Mouse (Mus musculus): ENCODE data around the gene Cdpf1. TPM values are rescaled to one million over a fixed set of nuclear protein-coding genes. Genes with fewer than 3 reads are reported as not detected.

Gene Cdpf1
- polyA plus RNA-seq, 1 experiment from 2014 or later: 21.8 TPM

DNA sequence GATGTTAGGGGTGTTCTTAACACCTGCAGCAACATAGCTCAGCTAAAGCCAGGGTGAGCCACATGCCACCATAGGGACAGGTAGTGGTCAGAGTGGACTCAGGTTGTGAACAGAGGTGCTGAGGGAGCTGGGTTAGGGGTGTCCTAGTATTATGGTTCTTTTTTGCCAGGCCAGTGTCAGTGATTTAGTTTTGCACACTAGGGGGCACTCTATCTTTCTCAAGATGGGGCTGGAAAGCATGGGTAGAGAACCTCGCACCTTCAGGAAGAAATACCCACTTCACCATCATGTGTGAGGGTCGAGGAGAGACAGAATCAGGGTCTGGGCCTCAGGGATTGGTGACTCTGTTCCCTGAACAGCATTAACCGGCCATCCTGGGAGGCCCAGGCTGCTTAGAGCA, 23.8 kb upstream of the Cdpf1 start:
- Histone ChIP-seq H3K36me3 (ENCODE audit: control insufficient read depth, insufficient read depth, low read length) (no peaks in the 10 kb centered on the region), H3K9me3 (ENCODE audit: control insufficient read depth, low read length) (no peaks in the 10 kb centered on the region), H3K4me3 (ENCODE audit: low read depth, low read length) (no peak overlapping the region), H3K4me2 (no peak overlapping the region), H3K27ac (ENCODE audit: low read depth, low read length) (no peak overlapping the region), H3K9ac (ENCODE audit: low read length) (no peak overlapping the region), H3K27me3 (ENCODE audit: control insufficient read depth, insufficient read depth, low read length) (no peaks in the 10 kb centered on the region), H3K4me1 (ENCODE audit: control insufficient read depth, insufficient read depth, low read length) (peaks cover 3% of the 10 kb centered on the region)
- ATAC-seq (ENCODE audit: low FRiP score) (no peak), DNase-seq (ENCODE audit: low spot score, missing footprints) (peak; percentile 49)
- WGBS: 77% methylated on average over 3 of the region's 3 CpGs

DNA sequence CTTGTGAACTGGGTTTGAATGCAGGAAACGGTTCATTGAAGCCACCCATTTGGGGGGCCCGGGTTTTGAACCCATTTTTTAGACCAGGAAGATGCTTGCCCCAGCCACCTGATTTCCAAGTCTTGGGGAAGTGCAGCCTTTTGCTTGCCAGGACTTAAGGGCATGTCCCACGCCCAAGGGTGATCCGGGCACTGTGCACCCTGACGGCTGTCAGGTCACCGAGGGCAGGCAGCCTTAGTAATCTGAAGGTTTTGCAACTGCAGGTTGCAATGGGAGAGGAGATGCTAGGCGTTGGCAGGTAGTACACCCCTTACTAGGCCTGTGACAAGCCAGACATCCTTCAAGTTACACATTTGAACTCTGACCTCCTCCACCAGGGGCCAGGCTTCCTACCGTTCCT, 21.1 kb upstream of the Cdpf1 start:
- 54% methylated on average over 8 of the region's 8 CpGs for WGBS
- Histone ChIP-seq H3K4me2 (peak overlapping the region; percentile 76), H3K4me1 (ENCODE audit: control insufficient read depth, insufficient read depth, low read length) (peaks cover 3% of the 10 kb centered on the region), H3K36me3 (ENCODE audit: control insufficient read depth, insufficient read depth, low read length) (no peaks in the 10 kb centered on the region), H3K27me3 (ENCODE audit: control insufficient read depth, insufficient read depth, low read length) (no peaks in the 10 kb centered on the region), H3K27ac (ENCODE audit: low read depth, low read length) (no peak overlapping the region), H3K9ac (ENCODE audit: low read length) (peak overlapping the region; percentile 62), H3K4me3 (ENCODE audit: low read depth, low read length) (peak overlapping the region; percentile 51), H3K9me3 (ENCODE audit: control insufficient read depth, low read length) (no peaks in the 10 kb centered on the region)
- ATAC-seq (ENCODE audit: low FRiP score) (no peak), DNase-seq (ENCODE audit: low spot score, missing footprints) (no peak)

DNA sequence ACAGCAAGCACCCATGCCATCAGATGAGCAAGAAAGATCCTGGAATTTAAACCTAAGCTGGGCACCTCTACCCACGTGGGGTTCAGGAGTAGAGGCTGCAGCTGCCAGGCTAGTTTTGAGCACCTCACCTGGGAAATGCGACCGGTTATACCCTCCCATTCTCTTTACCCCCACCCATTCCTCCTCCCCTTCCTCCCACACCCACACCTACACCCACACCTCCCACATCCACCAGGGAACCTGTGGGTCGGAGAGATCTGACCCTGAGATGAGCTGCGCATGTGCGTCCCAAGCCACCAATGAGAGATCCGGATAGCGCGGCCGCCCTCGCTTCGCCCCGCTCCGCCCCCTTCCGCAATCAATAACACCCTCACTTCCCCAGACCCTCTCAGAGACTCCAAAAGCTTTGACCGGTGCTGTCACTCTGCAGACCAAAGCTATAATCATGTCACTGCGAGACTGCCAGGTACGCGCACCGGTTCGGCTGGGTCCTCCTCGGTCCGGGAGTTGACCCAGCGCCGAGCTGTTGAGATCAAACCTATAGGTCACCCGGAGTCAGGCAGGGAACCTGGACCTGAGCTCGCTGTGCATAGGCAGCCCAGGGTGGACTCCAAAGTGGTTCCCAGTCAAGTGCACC, 20.6 kb upstream of the Cdpf1 start, which contains the start of gene Ttc38:
TSS of gene Ttc38 (plus strand) at position 353 of the 637 bp plus-strand sequence.
- DNase-seq (ENCODE audit: low spot score, missing footprints): peak; percentile 95
- no peak within 1 kb of the TSS for H3K27ac ChIP-seq (ENCODE audit: low read depth, low read length)
- no peaks in the 10 kb centered on the region for H3K9me3 ChIP-seq (ENCODE audit: control insufficient read depth, low read length)
- peak within 1 kb of the TSS; percentile 62 for H3K9ac ChIP-seq (ENCODE audit: low read length)
- 4% methylated on average over 27 of the region's 27 CpGs for WGBS
- H3K4me1 ChIP-seq (ENCODE audit: control insufficient read depth, insufficient read depth, low read length): peaks cover 3% of the 10 kb centered on the region
- ATAC-seq (ENCODE audit: low FRiP score): peak; percentile 92
- no peaks in the 10 kb centered on the region for H3K27me3 ChIP-seq (ENCODE audit: control insufficient read depth, insufficient read depth, low read length)
- H3K4me2 ChIP-seq: peak within 1 kb of the TSS; percentile 76
- peak within 1 kb of the TSS; percentile 51 for H3K4me3 ChIP-seq (ENCODE audit: low read depth, low read length)
- no peaks in the 10 kb centered on the region for H3K36me3 ChIP-seq (ENCODE audit: control insufficient read depth, insufficient read depth, low read length)

DNA sequence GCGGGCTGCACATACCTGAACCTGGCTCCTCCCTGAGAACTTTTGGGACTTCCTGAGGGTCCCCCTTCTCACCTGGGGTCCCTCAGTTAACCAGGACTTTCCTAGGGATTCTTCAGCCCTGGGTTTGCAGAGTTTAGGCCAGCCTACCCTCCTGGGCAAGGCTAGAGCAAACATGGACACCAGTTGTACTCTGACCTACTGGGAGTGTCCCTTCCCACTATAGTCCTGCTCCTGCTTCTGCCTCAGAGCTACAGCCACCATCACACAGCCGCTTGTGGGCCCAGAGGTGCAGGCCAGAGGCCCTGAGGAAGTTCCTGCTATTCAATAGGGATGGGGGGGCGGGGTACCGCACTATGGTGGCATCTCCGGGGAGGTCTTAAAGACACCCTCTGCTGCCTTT, 18.0 kb upstream of the Cdpf1 start:
- no peak overlapping the region for H3K4me2 ChIP-seq
- no peak overlapping the region for H3K9ac ChIP-seq (ENCODE audit: low read length)
- H3K4me1 ChIP-seq (ENCODE audit: control insufficient read depth, insufficient read depth, low read length): peaks cover 3% of the 10 kb centered on the region
- H3K9me3 ChIP-seq (ENCODE audit: control insufficient read depth, low read length): no peaks in the 10 kb centered on the region
- 79% methylated on average over 5 of the region's 5 CpGs for WGBS
- ATAC-seq (ENCODE audit: low FRiP score) (no peak), DNase-seq (ENCODE audit: low spot score, missing footprints) (peak; percentile 37)
- H3K27ac ChIP-seq (ENCODE audit: low read depth, low read length): no peak overlapping the region
- no peak overlapping the region for H3K4me3 ChIP-seq (ENCODE audit: low read depth, low read length)
- H3K36me3 ChIP-seq (ENCODE audit: control insufficient read depth, insufficient read depth, low read length): no peaks in the 10 kb centered on the region
- H3K27me3 ChIP-seq (ENCODE audit: control insufficient read depth, insufficient read depth, low read length): no peaks in the 10 kb centered on the region

DNA sequence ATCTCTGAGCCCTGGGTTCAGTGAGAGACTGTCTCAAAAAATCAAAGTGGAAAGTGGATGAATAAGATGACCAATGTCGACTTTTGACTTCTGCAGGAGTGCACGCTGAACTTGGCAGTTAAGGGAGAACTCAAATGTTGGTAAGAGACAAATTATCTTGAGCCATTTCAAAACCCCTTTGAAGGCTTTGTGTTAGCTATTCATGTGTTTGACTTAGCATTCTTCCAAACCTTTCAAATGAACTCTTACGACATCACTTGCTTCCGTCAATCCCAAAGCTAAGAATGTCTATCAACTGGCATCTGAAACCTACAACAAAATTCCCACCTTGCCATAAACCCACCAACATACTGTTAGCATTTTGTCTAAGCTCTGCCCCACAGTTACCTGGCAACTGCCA, 16.6 kb upstream of the Cdpf1 start:
- no peaks in the 10 kb centered on the region for H3K36me3 ChIP-seq (ENCODE audit: control insufficient read depth, insufficient read depth, low read length)
- WGBS: 92% methylated on average over 4 of the region's 4 CpGs
- H3K9ac ChIP-seq (ENCODE audit: low read length): no peak overlapping the region
- ATAC-seq (ENCODE audit: low FRiP score): no peak
- no peak overlapping the region for H3K27ac ChIP-seq (ENCODE audit: low read depth, low read length)
- peak; percentile 57 for DNase-seq (ENCODE audit: low spot score, missing footprints)
- H3K27me3 ChIP-seq (ENCODE audit: control insufficient read depth, insufficient read depth, low read length): no peaks in the 10 kb centered on the region
- H3K4me2 ChIP-seq: no peak overlapping the region
- peaks cover 3% of the 10 kb centered on the region for H3K4me1 ChIP-seq (ENCODE audit: control insufficient read depth, insufficient read depth, low read length)
- H3K4me3 ChIP-seq (ENCODE audit: low read depth, low read length): no peak overlapping the region
- H3K9me3 ChIP-seq (ENCODE audit: control insufficient read depth, low read length): no peaks in the 10 kb centered on the region

DNA sequence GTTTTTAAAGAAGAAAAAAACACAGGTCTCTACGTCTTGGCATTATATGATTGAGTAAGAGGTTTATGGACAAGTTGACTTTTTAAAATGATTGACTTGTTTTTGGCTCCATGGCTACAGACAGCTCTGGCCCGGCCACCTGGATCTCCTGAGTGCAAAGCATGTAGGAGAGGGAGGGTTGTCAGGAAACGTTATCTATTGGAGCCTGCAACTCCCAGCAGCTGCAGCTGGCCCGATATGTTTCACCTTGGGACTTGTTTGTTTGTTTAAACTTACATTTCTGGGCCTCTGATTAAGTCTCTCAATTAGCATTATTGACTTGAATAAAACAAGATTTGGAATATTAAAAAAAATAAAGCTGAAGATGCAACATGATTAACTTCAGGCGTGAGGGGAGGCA, 15.2 kb upstream of the Cdpf1 start:
- ATAC-seq (ENCODE audit: low FRiP score) (no peak), DNase-seq (ENCODE audit: low spot score, missing footprints) (no peak)
- H3K4me2 ChIP-seq: no peak overlapping the region
- WGBS: 76% methylated on average over 5 of the region's 5 CpGs
- no peaks in the 10 kb centered on the region for H3K9me3 ChIP-seq (ENCODE audit: control insufficient read depth, low read length)
- H3K4me1 ChIP-seq (ENCODE audit: control insufficient read depth, insufficient read depth, low read length): no peaks in the 10 kb centered on the region
- H3K9ac ChIP-seq (ENCODE audit: low read length): no peak overlapping the region
- peaks cover 3% of the 10 kb centered on the region; the same call in 1 of the 2 replicates for H3K27me3 ChIP-seq (ENCODE audit: control insufficient read depth, insufficient read depth, low read length)
- no peaks in the 10 kb centered on the region for H3K36me3 ChIP-seq (ENCODE audit: control insufficient read depth, insufficient read depth, low read length)
- H3K4me3 ChIP-seq (ENCODE audit: low read depth, low read length): no peak overlapping the region
- no peak overlapping the region for H3K27ac ChIP-seq (ENCODE audit: low read depth, low read length)

DNA sequence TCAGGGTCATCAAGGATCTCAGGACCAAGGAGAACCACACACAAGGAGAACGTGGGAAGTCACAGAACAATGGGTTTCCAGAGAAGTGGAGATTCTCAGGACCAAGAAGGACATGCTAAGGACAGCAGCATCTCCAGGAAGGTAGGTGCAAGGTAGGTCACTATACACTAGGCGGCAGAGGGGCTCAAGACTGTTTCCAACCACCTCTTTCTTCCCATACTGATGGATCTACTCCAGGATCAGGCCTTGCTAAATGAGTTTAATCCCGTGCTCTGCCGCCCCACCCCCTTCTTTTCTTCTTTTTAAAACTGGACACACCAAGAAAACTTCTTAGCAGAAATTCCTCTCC, 10.5 kb upstream of the Cdpf1 start:
- Histone ChIP-seq H3K4me1 (ENCODE audit: control insufficient read depth, insufficient read depth, low read length) (0 out of 2 replicates have a peak, but pooled peaks cover 3% of the 10 kb centered on the region), H3K9ac (ENCODE audit: low read length) (peak overlapping the region; percentile 66), H3K27ac (ENCODE audit: low read depth, low read length) (no peak overlapping the region), H3K9me3 (ENCODE audit: control insufficient read depth, low read length) (no peaks in the 10 kb centered on the region), H3K4me3 (ENCODE audit: low read depth, low read length) (peak overlapping the region; percentile 48), H3K4me2 (peak overlapping the region; percentile 95), H3K36me3 (ENCODE audit: control insufficient read depth, insufficient read depth, low read length) (no peaks in the 10 kb centered on the region), H3K27me3 (ENCODE audit: control insufficient read depth, insufficient read depth, low read length) (peaks cover 18% of the 10 kb centered on the region)
- DNase-seq (ENCODE audit: low spot score, missing footprints) (peak; percentile 85), ATAC-seq (ENCODE audit: low FRiP score) (peak; percentile 48; the same call in 1 of the 2 replicates)
- 10% methylated on average over 4 of the region's 4 CpGs for WGBS

DNA sequence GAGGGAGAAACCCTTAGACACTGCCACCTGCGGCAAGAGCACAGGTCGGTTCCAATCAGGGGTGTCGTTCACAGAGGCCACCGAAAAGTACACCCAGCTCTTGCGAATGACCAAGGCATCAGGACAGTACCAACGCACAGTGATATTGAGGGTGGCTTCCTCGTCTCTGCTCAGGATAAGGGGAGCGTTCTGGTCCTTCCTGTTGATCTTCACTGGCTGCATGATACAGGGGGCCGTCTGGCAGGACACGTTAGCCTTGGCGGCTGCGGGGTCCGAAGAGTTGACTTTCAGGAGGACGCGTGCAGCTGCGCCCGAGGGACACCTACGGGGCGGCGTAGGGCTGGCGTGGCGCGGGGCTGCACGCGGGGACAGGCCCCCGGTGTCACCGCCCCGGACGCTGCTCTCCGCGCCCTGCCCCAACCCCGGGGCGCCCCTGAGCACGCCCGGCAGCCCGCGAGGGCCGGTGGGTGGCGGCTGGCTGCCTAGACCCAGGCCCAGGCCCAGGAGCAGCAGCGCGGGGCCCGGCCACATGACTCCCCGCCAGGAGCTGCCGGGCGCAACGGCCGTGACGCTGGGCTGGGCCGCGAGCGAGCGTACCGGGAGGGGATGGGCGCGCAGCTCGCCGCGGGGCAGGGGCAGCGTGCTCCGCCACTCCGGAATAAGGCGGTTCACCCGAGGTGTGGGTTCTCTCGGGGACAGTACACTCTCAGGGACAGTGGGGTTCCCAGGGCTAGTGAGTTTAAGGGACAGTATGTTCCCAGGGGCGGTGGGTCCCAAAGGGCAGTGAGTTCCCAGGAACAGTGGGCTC, 9.9 kb upstream of the Cdpf1 start, which contains the start of gene Pkdrej:
TSS of gene Pkdrej (minus strand) at position 532 of the 808 bp plus-strand sequence.
- no peaks in the 10 kb centered on the region for H3K9me3 ChIP-seq (ENCODE audit: control insufficient read depth, low read length)
- peak within 1 kb of the TSS; percentile 66 for H3K9ac ChIP-seq (ENCODE audit: low read length)
- ATAC-seq (ENCODE audit: low FRiP score): peak; percentile 63
- peak within 1 kb of the TSS; percentile 95 for H3K4me2 ChIP-seq
- H3K27me3 ChIP-seq (ENCODE audit: control insufficient read depth, insufficient read depth, low read length): peaks cover 18% of the 10 kb centered on the region
- 2% methylated on average over 62 of the region's 65 CpGs for WGBS
- DNase-seq (ENCODE audit: low spot score, missing footprints): peak; percentile 91
- H3K4me3 ChIP-seq (ENCODE audit: low read depth, low read length): peak within 1 kb of the TSS; percentile 48
- 0 out of 2 replicates have a peak, but pooled peaks cover 3% of the 10 kb centered on the region for H3K4me1 ChIP-seq (ENCODE audit: control insufficient read depth, insufficient read depth, low read length)
- no peaks in the 10 kb centered on the region for H3K36me3 ChIP-seq (ENCODE audit: control insufficient read depth, insufficient read depth, low read length)
- no peak within 1 kb of the TSS for H3K27ac ChIP-seq (ENCODE audit: low read depth, low read length)

DNA sequence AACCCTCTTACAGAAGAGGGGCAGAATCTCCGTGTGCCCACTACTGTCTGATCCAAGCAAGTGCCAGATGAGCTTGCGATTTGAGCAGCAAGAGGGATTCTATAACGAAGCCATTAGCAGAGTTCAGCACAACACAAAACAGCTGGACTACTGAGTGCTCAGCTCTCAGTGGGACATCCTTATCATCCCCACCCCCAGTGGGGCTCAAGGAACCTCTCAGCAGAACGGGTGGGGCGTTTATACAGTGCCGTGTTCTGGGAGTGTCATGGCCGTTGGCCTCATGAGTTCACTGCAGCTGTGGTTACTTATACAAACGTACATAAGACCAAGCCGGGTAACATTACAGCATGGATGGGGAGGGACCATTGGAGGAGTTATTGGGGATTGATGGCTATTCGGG, 1.9 kb upstream of the Cdpf1 start:
- Histone ChIP-seq H3K9me3 (ENCODE audit: control insufficient read depth, low read length) (no peaks in the 10 kb centered on the region), H3K27me3 (ENCODE audit: control insufficient read depth, insufficient read depth, low read length) (no peaks in the 10 kb centered on the region), H3K4me2 (no peak overlapping the region), H3K36me3 (ENCODE audit: control insufficient read depth, insufficient read depth, low read length) (no peaks in the 10 kb centered on the region), H3K27ac (ENCODE audit: low read depth, low read length) (no peak overlapping the region), H3K4me3 (ENCODE audit: low read depth, low read length) (no peak overlapping the region), H3K4me1 (ENCODE audit: control insufficient read depth, insufficient read depth, low read length) (peaks cover 4% of the 10 kb centered on the region; the same call in 1 of the 2 replicates), H3K9ac (ENCODE audit: low read length) (no peak overlapping the region)
- ATAC-seq (ENCODE audit: low FRiP score): no peak
- DNase-seq (ENCODE audit: low spot score, missing footprints): no peak
- WGBS: 74% methylated on average over 10 of the region's 10 CpGs

All from midbrain, embryonic 11.5 days (tissue).